Mouse (Mus musculus): ENCODE data around the gene Ndrg3. TPM values are rescaled to one million over a fixed set of nuclear protein-coding genes. Genes with fewer than 3 reads are reported as not detected.

Gene Ndrg3
- total and polyA plus RNA-seq, 3 experiments = 19.8 to 23.6 (median 21.5) TPM

GRCm38 (mm10) chr2:156879541-156879940 lies 112.3 kb downstream of the Ndrg3 start:
- Histone ChIP-seq H3K4me3 (no peak overlapping the region), H3K79me2 (replicated peaks; ENCODE audit: control insufficient read depth, insufficient read depth, low read length) (no peaks in the 10 kb centered on the region), H3K9ac (ENCODE audit: low read depth, low read length) (no peak overlapping the region), H3K27ac (no peak overlapping the region), H3K36me3 (ENCODE audit: control insufficient read depth, insufficient read depth, low read length) (no peaks in the 10 kb centered on the region), H3K27me3 (ENCODE audit: control insufficient read depth, insufficient read depth, low read length) (no peaks in the 10 kb centered on the region), H3K4me1 (ENCODE audit: control insufficient read depth, insufficient read depth, low read length) (no peaks in the 10 kb centered on the region)
- 85% methylated on average over 3 of the region's 3 CpGs for WGBS
- DNase-seq = peak in 1 of 2 experiments; percentile 32
- TF ChIP-seq CTCF (IDR thresholded peaks at IDR 0.05) = no peak
- intact Hi-C loops (cut with DNase I) = no loop called here

GRCm38 (mm10) chr2:156877726-156878125 lies 114.1 kb downstream of the Ndrg3 start:
- H3K79me2 ChIP-seq (replicated peaks; ENCODE audit: control insufficient read depth, insufficient read depth, low read length) = no peaks in the 10 kb centered on the region
- DNase-seq = peak in 1 of 2 experiments; percentile 34
- no peaks in the 10 kb centered on the region for H3K36me3 ChIP-seq (ENCODE audit: control insufficient read depth, insufficient read depth, low read length)
- no peak overlapping the region for H3K27ac ChIP-seq
- H3K4me1 ChIP-seq (ENCODE audit: control insufficient read depth, insufficient read depth, low read length) = no peaks in the 10 kb centered on the region
- intact Hi-C loops (cut with DNase I) = no loop called here
- H3K27me3 ChIP-seq (ENCODE audit: control insufficient read depth, insufficient read depth, low read length) = no peaks in the 10 kb centered on the region
- H3K9ac ChIP-seq (ENCODE audit: low read depth, low read length) = no peak overlapping the region
- H3K4me3 ChIP-seq = no peak overlapping the region
- no peak for TF ChIP-seq CTCF (IDR thresholded peaks at IDR 0.05)
- no peak for TF ChIP-seq EP300 (IDR thresholded peaks at IDR 0.05; ENCODE audit: insufficient read depth, low read depth, low read length)
- no peak for TF ChIP-seq POLR2A (IDR thresholded peaks at IDR 0.05; ENCODE audit: insufficient read depth, low read depth, low read length)
- WGBS = 36% methylated on average over 9 of the region's 9 CpGs

Other genes with a start within 250 kb of the Ndrg3 start
- gene Myl9, start 216.6 kb downstream of the Ndrg3 start, total RNA-seq (2021) = 100 to 1,000 TPM in 1 of 2 experiments, 10 to 100 TPM in 1; 86.6 to 107 TPM
- 176 and 204 TPM in 2 replicates for gene Myl9, start 216.6 kb downstream of the Ndrg3 start, polyA plus RNA-seq (2012; rRNA removed)
- gene Tgif2, start 152.0 kb downstream of the Ndrg3 start, total RNA-seq (2021) = under 1 TPM; 0.63 to 0.66 TPM
- 0.76 and 1.2 TPM in 2 replicates for gene Tgif2, start 152.0 kb downstream of the Ndrg3 start, polyA plus RNA-seq (2012; rRNA removed)
- gene 4930518I15Rik, start 134.1 kb downstream of the Ndrg3 start, total RNA-seq (2021) = under 1 TPM; 0.55 to 0.84 TPM
- 0.59 and 1.7 TPM in 2 replicates for gene 4930518I15Rik, start 134.1 kb downstream of the Ndrg3 start, polyA plus RNA-seq (2012; rRNA removed)
- 100 to 1,000 TPM; 104 to 116 TPM for gene Rab5if, start 128.9 kb downstream of the Ndrg3 start, total RNA-seq (2021)
- 64.4 and 119 TPM in 2 replicates for gene Rab5if, start 128.9 kb downstream of the Ndrg3 start, polyA plus RNA-seq (2012; rRNA removed)
- gene Sla2, start 104.9 kb downstream of the Ndrg3 start, total RNA-seq (2021) = not detected
- 0.33 TPM in 1 of 2 replicates, not detected in the other for gene Sla2, start 104.9 kb downstream of the Ndrg3 start, polyA plus RNA-seq (2012; rRNA removed)
- 1 to 10 TPM; 1.3 to 1.8 TPM for gene Dsn1, start 15.1 kb upstream of the Ndrg3 start, total RNA-seq (2021)
- 0.70 and 2.0 TPM in 2 replicates for gene Dsn1, start 15.1 kb upstream of the Ndrg3 start, polyA plus RNA-seq (2012; rRNA removed)
- gene Soga1, start 87.2 kb upstream of the Ndrg3 start, total RNA-seq (2021) = 10 to 100 TPM; 10.0 to 11.7 TPM
- 4.8 and 6.6 TPM in 2 replicates for gene Soga1, start 87.2 kb upstream of the Ndrg3 start, polyA plus RNA-seq (2012; rRNA removed)
- not detected for gene Tldc2, start 95.0 kb upstream of the Ndrg3 start, total RNA-seq (2021)
- gene Tldc2, start 95.0 kb upstream of the Ndrg3 start, polyA plus RNA-seq (2012; rRNA removed) = not detected in 2 replicates
- 10 to 100 TPM; 22.7 to 23.8 TPM for gene Samhd1, start 143.2 kb upstream of the Ndrg3 start, total RNA-seq (2021)
- 19.8 and 22.7 TPM in 2 replicates for gene Samhd1, start 143.2 kb upstream of the Ndrg3 start, polyA plus RNA-seq (2012; rRNA removed)
- gene Rbl1, start 212.5 kb upstream of the Ndrg3 start, total RNA-seq (2021) = 1 to 10 TPM; 2.0 to 2.1 TPM
- 0.84 and 1.7 TPM in 2 replicates for gene Rbl1, start 212.5 kb upstream of the Ndrg3 start, polyA plus RNA-seq (2012; rRNA removed)